Mouse (Mus musculus): ENCODE results near the gene Cmip. TPM values are rescaled to one million over a fixed set of nuclear protein-coding genes. Genes with fewer than 3 reads are reported as not detected.

Gene Cmip
- total and polyA plus RNA-seq, 3 experiments = 17.0 to 71.8 TPM; not detected in 1

DNA sequence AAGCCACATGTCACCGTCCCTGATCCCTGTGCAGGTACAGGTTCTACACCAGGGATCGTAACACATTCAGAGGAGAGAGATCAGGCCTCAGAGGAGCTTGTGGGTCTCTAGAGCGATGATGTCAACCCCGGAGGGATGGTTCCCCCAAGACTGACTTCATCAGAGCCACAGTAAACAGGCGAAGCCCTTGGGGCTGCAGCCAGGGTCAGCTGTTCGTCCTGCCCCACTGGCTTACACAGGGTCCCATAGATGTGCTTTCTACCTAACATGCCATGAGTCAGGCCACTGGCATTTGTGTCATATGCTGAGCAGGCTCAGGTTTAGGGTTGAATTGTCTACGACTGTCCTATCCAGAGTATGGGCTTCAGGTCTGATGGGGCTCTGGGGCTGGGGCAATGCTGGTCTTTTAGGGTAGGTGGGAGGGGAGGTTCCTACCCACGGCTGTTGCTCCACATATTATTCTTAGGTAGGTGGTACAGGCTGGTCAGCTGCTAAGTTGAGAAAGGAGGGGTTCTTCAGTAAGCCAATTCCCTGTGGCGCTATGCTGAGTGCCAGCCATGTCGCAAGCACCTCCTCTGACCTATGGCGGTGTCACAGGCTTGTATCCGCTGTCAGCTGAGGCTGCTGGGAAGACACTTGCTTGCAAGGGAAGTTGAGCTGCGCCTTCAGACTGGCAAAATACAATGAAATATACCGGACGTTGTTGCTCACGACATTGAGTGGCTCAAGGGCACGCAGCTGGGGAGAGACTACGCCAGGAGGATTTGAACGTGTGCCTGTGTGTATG, 107.7 kb downstream of the Cmip start:
- H3K9me3 ChIP-seq (replicated peaks; ENCODE audit: insufficient read depth, low read length) = no peaks in the 10 kb centered on the region
- peaks cover 0 to 1% of the 10 kb centered on the region in 2 experiments; a peak in 2 of 4 replicates for H3K36me3 ChIP-seq (ENCODE audit: control insufficient read depth in 1 of 2, insufficient read depth in 2 of 2, low read length in 2 of 2)
- 0 out of 4 replicates have a peak, but pooled peaks cover 0 to 5% of the 10 kb centered on the region in 2 experiments for H3K4me1 ChIP-seq (ENCODE audit: control insufficient read depth in 1 of 2, insufficient read depth in 2 of 2, low read length in 2 of 2)
- H3K27me3 ChIP-seq (ENCODE audit: control insufficient read depth in 1 of 2, insufficient read depth in 2 of 2, low read length in 2 of 2) = no peaks in the 10 kb centered on the region
- no peak for TF ChIP-seq KAT2A (conservative IDR thresholded peaks at IDR 0.05; ENCODE audit: low read depth, low read length)
- TF ChIP-seq ZMIZ1 (IDR thresholded peaks at IDR 0.05; ENCODE audit: low read depth, low read length) = no peak
- TF ChIP-seq RCOR1 (IDR thresholded peaks at IDR 0.05; ENCODE audit: low read depth, low read length) = no peak
- no peak for TF ChIP-seq E2F4 (IDR thresholded peaks at IDR 0.05; ENCODE audit: borderline replicate concordance, low read depth, low read length)
- TF ChIP-seq ELF1 (IDR thresholded peaks at IDR 0.05; ENCODE audit: low read depth, low read length) = no peak
- no peak overlapping the region for H3K9ac ChIP-seq (ENCODE audit: control insufficient read depth, low read depth, low read length, poor library complexity, severe bottlenecking)
- H3K27ac ChIP-seq (ENCODE audit: control insufficient read depth, low read depth, low read length) = no peak overlapping the region
- H3K79me2 ChIP-seq (ENCODE audit: control insufficient read depth, insufficient read depth, low read length, poor library complexity) = peaks cover 12% of the 10 kb centered on the region; the same call in 1 of the 2 replicates
- DNase-seq (ENCODE audit: low read depth, low spot score) = no peak
- no peak overlapping the region for H3K4me3 ChIP-seq (ENCODE audit: control insufficient read depth in 1 of 2, insufficient read depth in 1 of 2, low read depth in 2 of 2, low read length in 2 of 2)

DNA sequence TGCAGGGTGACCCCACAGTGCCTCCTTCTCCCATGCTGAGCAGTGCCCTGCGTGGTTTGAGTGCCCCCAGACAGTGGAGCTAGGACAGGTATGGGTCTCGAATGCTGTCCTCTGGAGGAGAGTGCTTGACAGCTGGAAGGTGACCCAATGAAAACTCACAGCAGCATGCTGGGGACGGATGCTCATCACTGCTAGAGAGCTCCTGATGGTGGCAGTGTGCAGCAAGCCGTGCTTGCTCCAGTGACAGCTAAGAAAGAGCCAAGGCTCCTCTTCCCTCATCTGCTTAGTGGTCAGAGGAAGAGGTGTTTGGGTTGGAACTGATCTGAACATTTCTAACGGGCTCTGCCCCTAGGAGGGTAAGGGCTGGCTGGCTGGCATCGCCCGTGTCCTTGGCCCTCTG, 109.6 kb downstream of the Cmip start:
- no peaks in the 10 kb centered on the region for H3K9me3 ChIP-seq (replicated peaks; ENCODE audit: insufficient read depth, low read length)
- H3K36me3 ChIP-seq (ENCODE audit: control insufficient read depth in 1 of 2, insufficient read depth in 2 of 2, low read length in 2 of 2) = no peaks in the 10 kb centered on the region; a peak in 1 of 4 replicates
- no peak overlapping the region for H3K4me3 ChIP-seq (ENCODE audit: control insufficient read depth in 1 of 2, insufficient read depth in 1 of 2, low read depth in 2 of 2, low read length in 2 of 2)
- DNase-seq (ENCODE audit: low read depth, low spot score) = no peak
- 0 out of 4 replicates have a peak, but pooled peaks cover 0 to 5% of the 10 kb centered on the region in 2 experiments for H3K4me1 ChIP-seq (ENCODE audit: control insufficient read depth in 1 of 2, insufficient read depth in 2 of 2, low read length in 2 of 2)
- H3K79me2 ChIP-seq (ENCODE audit: control insufficient read depth, insufficient read depth, low read length, poor library complexity) = peaks cover 11% of the 10 kb centered on the region; the same call in 1 of the 2 replicates
- no peaks in the 10 kb centered on the region for H3K27me3 ChIP-seq (ENCODE audit: control insufficient read depth in 1 of 2, insufficient read depth in 2 of 2, low read length in 2 of 2)
- no peak overlapping the region for H3K9ac ChIP-seq (ENCODE audit: control insufficient read depth, low read depth, low read length, poor library complexity, severe bottlenecking)
- no peak overlapping the region for H3K27ac ChIP-seq (ENCODE audit: control insufficient read depth, low read depth, low read length)
- TF ChIP-seq CTCF (IDR thresholded peaks at IDR 0.05 in 2 of 3, conservative IDR thresholded peaks at IDR 0.05 in 1 of 3; ENCODE audit: control insufficient read depth in 1 of 3, insufficient read depth in 1 of 3, low read depth in 2 of 3, low read length in 3 of 3, poor library complexity in 1 of 3, severe bottlenecking in 1 of 3) = peak in 1 of 3 experiments; percentile 24; a peak in 2 of 6 replicates
- TF ChIP-seq SMC3 (IDR thresholded peaks at IDR 0.05; ENCODE audit: low read depth, low read length) = no peak

DNA sequence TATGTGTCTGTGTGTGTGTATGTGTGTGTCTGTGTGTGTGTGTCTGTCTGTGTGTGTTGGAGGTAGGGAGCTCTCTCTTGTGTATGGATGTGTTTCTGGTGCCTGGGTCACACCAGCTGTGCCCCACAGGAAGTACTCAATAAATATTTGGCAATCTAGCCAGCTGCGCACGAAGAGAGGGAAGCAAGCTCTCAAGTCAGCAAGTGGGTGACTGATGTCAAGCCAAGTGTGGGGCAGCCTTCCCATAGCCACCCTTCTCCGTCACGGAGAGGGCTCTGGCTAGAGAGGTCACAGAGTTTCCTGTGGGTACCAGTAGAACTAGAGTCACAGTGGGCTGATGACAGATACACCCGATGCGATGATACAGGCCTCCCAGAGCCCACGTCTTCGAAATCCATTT, 110.6 kb downstream of the Cmip start:
- no peaks in the 10 kb centered on the region; a peak in 1 of 4 replicates for H3K36me3 ChIP-seq (ENCODE audit: control insufficient read depth in 1 of 2, insufficient read depth in 2 of 2, low read length in 2 of 2)
- no peak for DNase-seq (ENCODE audit: low read depth, low spot score)
- H3K4me1 ChIP-seq (ENCODE audit: control insufficient read depth in 1 of 2, insufficient read depth in 2 of 2, low read length in 2 of 2) = 0 out of 4 replicates have a peak, but pooled peaks cover 0 to 5% of the 10 kb centered on the region in 2 experiments
- TF ChIP-seq KAT2A (conservative IDR thresholded peaks at IDR 0.05; ENCODE audit: low read depth, low read length) = no peak
- TF ChIP-seq EP300 (IDR thresholded peaks at IDR 0.05; ENCODE audit: low read depth in 1 of 2, low read length in 2 of 2) = no peak
- no peak for TF ChIP-seq ZNF384 (IDR thresholded peaks at IDR 0.05; ENCODE audit: low read depth, low read length)
- TF ChIP-seq RAD21 (IDR thresholded peaks at IDR 0.05; ENCODE audit: low read depth, low read length) = no peak
- no peak for TF ChIP-seq POLR2AphosphoS5 (IDR thresholded peaks at IDR 0.05; ENCODE audit: borderline replicate concordance, low read depth, low read length)
- TF ChIP-seq CHD1 (IDR thresholded peaks at IDR 0.05; ENCODE audit: low read depth, low read length) = no peak
- TF ChIP-seq MAFK (IDR thresholded peaks at IDR 0.05; ENCODE audit: borderline replicate concordance, low read depth, low read length) = no peak
- TF ChIP-seq TCF12 (IDR thresholded peaks at IDR 0.05; ENCODE audit: low read depth, low read length) = no peak
- TF ChIP-seq NELFE (IDR thresholded peaks at IDR 0.05; ENCODE audit: low read depth, low read length) = no peak
- no peak for TF ChIP-seq SMC3 (IDR thresholded peaks at IDR 0.05; ENCODE audit: low read depth, low read length)
- TF ChIP-seq ETS1 (IDR thresholded peaks at IDR 0.05; ENCODE audit: low read depth, low read length) = no peak
- TF ChIP-seq USF1 (IDR thresholded peaks at IDR 0.05; ENCODE audit: low read depth, low read length) = no peak
- no peak for TF ChIP-seq TBP (IDR thresholded peaks at IDR 0.05; ENCODE audit: low read depth, low read length)
- no peak for TF ChIP-seq ZC3H11A (IDR thresholded peaks at IDR 0.05; ENCODE audit: low read depth, low read length)
- TF ChIP-seq UBTF (IDR thresholded peaks at IDR 0.05; ENCODE audit: borderline replicate concordance, insufficient read depth, low read depth, low read length) = no peak
- no peak for TF ChIP-seq MYC (IDR thresholded peaks at IDR 0.05; ENCODE audit: low read depth, low read length)
- TF ChIP-seq MYB (IDR thresholded peaks at IDR 0.05; ENCODE audit: low read depth, low read length) = no peak
- TF ChIP-seq ELF1 (IDR thresholded peaks at IDR 0.05; ENCODE audit: low read depth, low read length) = no peak
- TF ChIP-seq BHLHE40 (IDR thresholded peaks at IDR 0.05; ENCODE audit: borderline replicate concordance, low read depth, low read length) = no peak
- H3K27ac ChIP-seq (ENCODE audit: control insufficient read depth, low read depth, low read length) = no peak overlapping the region
- no peak overlapping the region for H3K4me3 ChIP-seq (ENCODE audit: control insufficient read depth in 1 of 2, insufficient read depth in 1 of 2, low read depth in 2 of 2, low read length in 2 of 2)
- H3K79me2 ChIP-seq (ENCODE audit: control insufficient read depth, insufficient read depth, low read length, poor library complexity) = peaks cover 11% of the 10 kb centered on the region; the same call in 1 of the 2 replicates
- no peaks in the 10 kb centered on the region for H3K9me3 ChIP-seq (replicated peaks; ENCODE audit: insufficient read depth, low read length)
- no peak overlapping the region for H3K9ac ChIP-seq (ENCODE audit: control insufficient read depth, low read depth, low read length, poor library complexity, severe bottlenecking)
- H3K27me3 ChIP-seq (ENCODE audit: control insufficient read depth in 1 of 2, insufficient read depth in 2 of 2, low read length in 2 of 2) = no peaks in the 10 kb centered on the region

Data from MEL (cell line).